28 mouse cellular contexts compared by ENCODE assay signal in the genomic region with DNA sequence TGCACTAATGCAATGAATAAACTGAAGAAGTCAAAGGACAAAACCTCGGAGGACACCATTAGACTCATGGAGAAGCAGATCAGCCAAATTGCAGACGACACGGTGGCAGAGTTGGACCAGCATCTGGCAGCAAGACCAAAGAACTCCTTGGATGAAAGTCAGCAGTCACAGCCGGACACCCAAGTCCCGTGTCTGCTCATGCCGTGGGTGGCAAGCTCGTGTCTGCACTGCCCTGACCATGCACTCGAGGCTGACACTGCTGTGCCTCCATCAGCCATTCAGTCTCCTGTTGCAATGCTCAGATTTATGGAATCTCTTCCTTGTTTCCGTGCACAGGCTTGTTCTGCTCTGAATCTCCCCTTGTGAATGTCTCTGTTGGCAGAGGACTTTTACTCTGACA.
DNase-seq lines count a peak whose midpoint lies in the region; ATAC-seq and TF ChIP-seq lines count a peak whose summit lies in the region.
"Had no signal": no experiment of that assay in that cellular context is flagged by ENCODE, and none has a peak within 500 bp of the region (broad histone marks: within the 10 kb centered on the region; RNA-seq: fewer than 3 reads in every experiment).

No protein-coding gene starts in this region.

- H3K4me2 ChIP-seq in hindbrain, postnatal 0 days (ENCODE audit: low read depth, low read length), result no peak overlapping the region
- H3K4me2 ChIP-seq in hindbrain, embryonic 14.5 days (replicated peaks), result no peak overlapping the region
- H3K4me2 ChIP-seq: forebrain, embryonic 15.5 days; heart, embryonic 12.5 days; kidney, embryonic 15.5 days; limb, embryonic 13.5 days; liver, embryonic 13.5 days; midbrain, embryonic 15.5 days; neural tube, embryonic 13.5 days had no signal

- no peak overlapping the region for H3K4me3 ChIP-seq in hindbrain, postnatal 0 days (ENCODE audit: low read length)
- H3K4me3 ChIP-seq in hindbrain, embryonic 14.5 days (replicated peaks; ENCODE audit: low read length), result no peak overlapping the region
- H3K4me3 ChIP-seq in cerebellum, adult 2 months (replicated peaks; ENCODE audit: insufficient read depth, low read depth, low read length), result no peak overlapping the region
- H3K4me3 ChIP-seq: embryonic facial prominence, embryonic 10.5 days; forebrain, embryonic 15.5 days; heart, embryonic 12.5 days; kidney, embryonic 15.5 days; limb, embryonic 13.5 days; liver, embryonic 13.5 days; midbrain, embryonic 15.5 days; myocyte; neural tube, embryonic 13.5 days had no signal

- peak; percentile 31 for DNase-seq in hindbrain, postnatal 0 days (ENCODE audit: low spot score)
- DNase-seq in hindbrain, embryonic 14.5 days (ENCODE audit: low spot score), result no peak
- peak; percentile 41 for DNase-seq in cerebellum, adult 11 months
- peak; percentile 58 to 75 for DNase-seq in cerebellum, adult 2 months
- peak; percentile 59 to 64 for DNase-seq in cerebellum, postnatal 25 days
- DNase-seq in liver, result no peak
- DNase-seq in left cerebral cortex, postnatal 10 days (ENCODE audit: extremely low spot score in 1 of 2, low spot score in 2 of 2), result no peak
- DNase-seq: adrenal gland, postnatal 14 days; B cell, adult 2 months; gastrocnemius, postnatal 14 days; heart, adult 11 months; heart, postnatal 10 days; kidney, adult 11 months; kidney, postnatal 4 days; liver, embryonic 13.5 days; lung, adult 2 months; lung, postnatal 14 days; thymus, postnatal 14 days had no signal

- no peak for TF ChIP-seq CTCF in hindbrain, postnatal 0 days (IDR thresholded peaks at IDR 0.05; ENCODE audit: low read depth)
- TF ChIP-seq CTCF in cerebellum, adult 2 months (IDR thresholded peaks at IDR 0.05; ENCODE audit: borderline replicate concordance, insufficient read depth, low read depth, low read length), result no peak

- no peak for ATAC-seq in hindbrain, postnatal 0 days
- no peak for ATAC-seq in hindbrain, embryonic 14.5 days (ENCODE audit: low FRiP score)
- ATAC-seq: forebrain, embryonic 15.5 days; midbrain, embryonic 15.5 days had no signal

- H3K9ac ChIP-seq in hindbrain, postnatal 0 days (replicated peaks; ENCODE audit: low read length), result no peak overlapping the region
- no peak overlapping the region for H3K9ac ChIP-seq in hindbrain, embryonic 14.5 days
- H3K9ac ChIP-seq: forebrain, embryonic 15.5 days; heart, embryonic 12.5 days; kidney, embryonic 15.5 days; limb, embryonic 13.5 days; liver, embryonic 13.5 days; midbrain, embryonic 15.5 days; neural tube, embryonic 13.5 days had no signal

- H3K27me3 ChIP-seq in hindbrain, postnatal 0 days (ENCODE audit: insufficient read depth, low read length), result no peaks in the 10 kb centered on the region
- H3K27me3 ChIP-seq in hindbrain, embryonic 14.5 days (ENCODE audit: control insufficient read depth, insufficient read depth, low read length), result no peaks in the 10 kb centered on the region
- no peaks in the 10 kb centered on the region for H3K27me3 ChIP-seq in cerebellum, adult 2 months (ENCODE audit: control insufficient read depth, insufficient read depth, low read length)
- H3K27me3 ChIP-seq: CH12.LX; forebrain, embryonic 15.5 days; heart, embryonic 12.5 days; kidney, embryonic 15.5 days; limb, embryonic 13.5 days; liver, embryonic 13.5 days; midbrain, embryonic 15.5 days; neural tube, embryonic 13.5 days had no signal

- no peak overlapping the region for H3K27ac ChIP-seq in hindbrain, postnatal 0 days
- H3K27ac ChIP-seq in hindbrain, embryonic 14.5 days, result no peak overlapping the region
- H3K27ac ChIP-seq in cerebellum, adult 2 months (ENCODE audit: insufficient read depth, low read length), result 0 out of 2 replicates have a peak overlapping the region, but pooled peaks have one; percentile 1
- H3K27ac ChIP-seq: embryonic facial prominence, embryonic 10.5 days; forebrain, embryonic 15.5 days; kidney, embryonic 15.5 days; limb, embryonic 13.5 days; liver, embryonic 13.5 days; midbrain, embryonic 15.5 days; neural tube, embryonic 13.5 days had no signal

- H3K4me1 ChIP-seq in hindbrain, postnatal 0 days (ENCODE audit: insufficient read depth, low read length), result no peaks in the 10 kb centered on the region
- no peaks in the 10 kb centered on the region for H3K4me1 ChIP-seq in hindbrain, embryonic 14.5 days (replicated peaks; ENCODE audit: control insufficient read depth, insufficient read depth, low read length)
- H3K4me1 ChIP-seq in cerebellum, adult 2 months (ENCODE audit: control insufficient read depth, insufficient read depth, low read length), result peaks cover 34% of the 10 kb centered on the region
- H3K4me1 ChIP-seq: embryonic facial prominence, embryonic 10.5 days; forebrain, embryonic 15.5 days; heart, embryonic 12.5 days; kidney, embryonic 15.5 days; limb, embryonic 13.5 days; liver, embryonic 13.5 days; midbrain, embryonic 15.5 days had no signal

- no peaks in the 10 kb centered on the region for H3K36me3 ChIP-seq in hindbrain, postnatal 0 days (ENCODE audit: insufficient read depth, low read length)
- H3K36me3 ChIP-seq in hindbrain, embryonic 14.5 days (replicated peaks; ENCODE audit: control insufficient read depth, insufficient read depth), result no peaks in the 10 kb centered on the region
- H3K36me3 ChIP-seq: embryonic facial prominence, embryonic 10.5 days; forebrain, embryonic 15.5 days; G1E; heart, embryonic 12.5 days; kidney, embryonic 15.5 days; limb, embryonic 13.5 days; liver, embryonic 13.5 days; midbrain, embryonic 15.5 days; neural tube, embryonic 13.5 days had no signal

- no peaks in the 10 kb centered on the region for H3K9me3 ChIP-seq in hindbrain, postnatal 0 days (ENCODE audit: low read length)
- H3K9me3 ChIP-seq in hindbrain, embryonic 14.5 days (ENCODE audit: control insufficient read depth, low read length), result no peaks in the 10 kb centered on the region
- H3K9me3 ChIP-seq: embryonic facial prominence, embryonic 10.5 days; forebrain, embryonic 15.5 days; G1E; heart, embryonic 12.5 days; kidney, embryonic 15.5 days; limb, embryonic 13.5 days; liver, embryonic 13.5 days; midbrain, embryonic 15.5 days; neural tube, embryonic 13.5 days had no signal

- intact Hi-C loops in left cerebral cortex, postnatal 10 days (cut with DNase I), result no loop called here

- no peak for TF ChIP-seq POLR2A in cerebellum, adult 2 months (IDR thresholded peaks at IDR 0.05; ENCODE audit: borderline replicate concordance, insufficient read depth, low read length)

- 51% methylated on average over 9 of the region's 9 CpGs for WGBS in hindbrain, postnatal 0 days
- 80% methylated on average over 9 of the region's 9 CpGs for WGBS in hindbrain, embryonic 14.5 days
- 12% methylated on average over 9 of the region's 9 CpGs for WGBS in cerebellum, adult 2 months

Comparison
In these comparisons a context has a peak if more than half of its experiments do, and no peak if none do; other contexts are left out.
1. DNase-seq: peak in hindbrain, postnatal 0 days (single experiment), cerebellum, adult 11 months (single experiment), cerebellum, adult 2 months (2 of 2) and cerebellum, postnatal 25 days (2 of 2); none in hindbrain, embryonic 14.5 days (single experiment), liver (single experiment) and left cerebral cortex, postnatal 10 days (0 of 2).